Mouse (Mus musculus) ES-Bruce4 (cell line): ENCODE measurements around the gene Lingo2.
"Not testable (repeated sequence)": the region's sequence is repeated elsewhere in the genome, so short reads cannot be mapped to it uniquely, and the experiment has no call there.

ENCODE experiments used
- CTCF ChIP-seq: IDR thresholded peaks from one replicate; pipeline ENCODE4 v1.8.1; 2011; ENCODE audit warnings: low read depth, low read length
- EP300 ChIP-seq: IDR thresholded peaks from 2 replicates; pipeline ENCODE4 v1.6.1; 2011; ENCODE audit warnings: low read depth, low read length; ENCODE audit not compliant: insufficient read depth
- POLR2A ChIP-seq: IDR thresholded peaks from one replicate; pipeline ENCODE4 v1.8.1; 2011; ENCODE audit warnings: low read length; ENCODE audit not compliant: insufficient read depth

- not testable (repeated sequence) for TF ChIP-seq CTCF, EP300, POLR2A
Measured at GRCm38 (mm10) chr4:35688498-35689240, 1262.9 kb downstream of the Lingo2 start.
